Mouse (Mus musculus) inflammation-experienced regulatory T-cells, adult 6 months (primary cell): ENCODE measurements at regions not wholly inside any gene's neighbourhood (a gene's known extent, or its start where the extent isn't known, plus 50 kb on each side); places are given as distances from the start of the nearest gene placed in this dataset.

Source experiments
- ATAC-seq: one replicate; pipeline ENCODE4 v1.8.0; 2017

- ATAC-seq, result no peak
These were observed 291.9 kb upstream of the Rnf32 start for GRCm38 (mm10) chr5:28903805-28904320.

DNA sequence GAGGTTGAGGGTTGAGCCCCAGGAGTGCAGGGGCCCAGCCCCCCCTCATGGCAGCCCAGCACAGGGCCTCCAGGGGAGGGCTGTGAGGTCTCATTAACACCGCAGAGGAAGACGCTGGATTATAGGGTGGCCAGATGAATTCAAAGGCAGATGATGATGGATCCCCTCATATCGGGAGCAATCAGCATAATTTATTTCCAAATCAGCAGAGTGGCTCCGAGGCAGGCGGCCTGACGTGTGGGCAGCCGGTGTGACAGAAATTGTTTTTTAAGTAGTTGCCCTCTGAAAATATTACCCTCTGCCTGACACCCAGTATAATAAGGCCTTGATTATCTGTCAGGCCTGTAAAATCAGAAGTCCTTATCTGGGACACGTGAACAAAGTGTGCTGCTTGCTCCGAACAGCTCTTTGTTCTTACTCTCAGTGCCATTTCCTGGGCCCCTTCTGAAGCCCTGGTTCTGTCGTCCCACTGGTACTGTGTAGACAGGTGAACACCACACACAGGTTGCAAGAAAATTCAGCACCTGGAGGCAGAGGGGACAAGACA lies 303.0 kb upstream of the Rnf32 start:
- ATAC-seq, result no peak

DNA sequence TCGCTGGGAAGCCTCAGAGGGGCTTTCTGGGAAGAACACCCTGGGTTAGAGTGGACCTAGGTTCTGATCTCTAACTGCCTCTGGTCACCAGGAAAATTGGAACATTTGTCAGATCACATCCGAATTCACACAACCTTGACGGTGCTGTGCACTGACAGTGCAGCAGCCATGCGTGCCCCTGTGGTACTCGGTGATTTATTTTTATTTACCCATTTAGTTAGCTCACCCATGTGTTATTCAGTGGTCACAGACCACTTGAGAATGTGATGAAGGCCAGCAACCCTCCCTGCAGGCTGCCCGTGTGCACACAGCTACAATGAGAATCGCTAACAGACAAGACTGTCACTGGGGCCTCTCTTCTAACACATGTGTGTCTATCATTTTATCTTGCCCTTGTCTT lies 303.8 kb upstream of the Rnf32 start:
- ATAC-seq, result no peak

GRCm38 (mm10) chr5:28884746-28885365 lies 310.9 kb upstream of the Rnf32 start:
- ATAC-seq, result no peak

- no peak for ATAC-seq
These were observed 319.6 kb upstream of the Rnf32 start for GRCm38 (mm10) chr5:28876199-28876598.

- no peak for ATAC-seq
These were observed 322.1 kb upstream of the Rnf32 start for GRCm38 (mm10) chr5:28873600-28874265.

GRCm38 (mm10) chr5:28859604-28860371 lies 336.0 kb upstream of the Rnf32 start:
- ATAC-seq, result no peak

DNA sequence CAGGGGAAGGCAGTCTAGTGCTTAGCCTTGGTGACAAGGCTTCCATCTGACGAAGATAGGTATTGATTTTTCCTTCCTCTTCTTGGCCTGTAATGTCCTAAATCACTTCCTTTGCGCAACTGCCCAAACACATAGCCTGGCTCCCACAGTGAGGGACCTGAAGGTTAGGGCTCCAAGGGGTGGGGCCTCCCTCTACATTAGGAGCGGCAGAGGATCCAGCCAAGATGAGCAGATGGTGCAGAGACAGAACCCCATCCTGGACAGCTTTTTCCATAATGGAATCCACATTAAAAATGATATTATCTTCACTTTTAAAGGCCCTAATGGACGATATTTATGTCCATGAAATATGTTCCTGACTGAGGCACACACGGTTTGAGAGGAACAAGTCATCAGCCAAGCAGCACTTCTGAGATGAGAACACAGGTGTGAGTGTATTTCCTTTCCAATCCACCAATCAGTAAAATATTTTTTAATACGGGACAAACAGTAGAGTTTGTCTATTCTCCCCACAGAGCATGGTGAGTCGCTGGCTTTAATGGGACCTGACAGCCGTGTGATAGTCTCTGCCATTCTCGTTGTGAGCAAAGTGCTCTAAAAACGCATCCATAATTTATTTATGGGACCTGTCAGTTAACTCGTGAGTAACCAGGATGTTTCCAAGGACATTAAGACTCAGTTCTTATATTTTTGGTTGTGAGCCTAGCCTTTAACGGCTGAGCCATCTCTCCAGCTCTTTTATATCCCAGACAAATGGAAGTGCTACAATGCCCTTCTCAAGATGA lies 357.5 kb upstream of the Rnf32 start:
- ATAC-seq, result no peak

DNA sequence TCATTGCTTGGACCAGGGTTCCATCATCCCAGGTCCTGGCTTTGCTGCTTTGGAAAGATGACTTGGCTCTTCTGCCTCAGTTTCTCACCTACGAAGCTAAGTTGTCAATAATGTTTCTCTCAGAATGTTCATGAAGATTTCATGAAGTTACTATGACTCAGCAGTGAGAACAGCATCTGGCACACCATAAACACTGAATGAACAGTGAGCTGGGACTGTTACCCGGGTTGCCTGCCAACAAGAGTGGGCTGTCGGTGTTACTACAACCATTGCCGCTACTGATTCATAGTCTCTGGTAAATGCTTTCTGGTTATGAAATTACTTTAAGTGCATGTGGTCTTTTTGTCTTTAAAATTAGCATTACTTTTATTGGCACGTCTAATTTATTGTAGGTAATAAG lies 352.0 kb upstream of the Shh start:
- no peak for ATAC-seq

- ATAC-seq, result no peak
These were observed 340.9 kb upstream of the Shh start for GRCm38 (mm10) chr5:28807950-28808349.

- ATAC-seq, result no peak
These were observed 332.4 kb upstream of the Shh start for GRCm38 (mm10) chr5:28799464-28799863.

- ATAC-seq, result no peak
These were observed 331.3 kb upstream of the Shh start for GRCm38 (mm10) chr5:28798361-28798760.

DNA sequence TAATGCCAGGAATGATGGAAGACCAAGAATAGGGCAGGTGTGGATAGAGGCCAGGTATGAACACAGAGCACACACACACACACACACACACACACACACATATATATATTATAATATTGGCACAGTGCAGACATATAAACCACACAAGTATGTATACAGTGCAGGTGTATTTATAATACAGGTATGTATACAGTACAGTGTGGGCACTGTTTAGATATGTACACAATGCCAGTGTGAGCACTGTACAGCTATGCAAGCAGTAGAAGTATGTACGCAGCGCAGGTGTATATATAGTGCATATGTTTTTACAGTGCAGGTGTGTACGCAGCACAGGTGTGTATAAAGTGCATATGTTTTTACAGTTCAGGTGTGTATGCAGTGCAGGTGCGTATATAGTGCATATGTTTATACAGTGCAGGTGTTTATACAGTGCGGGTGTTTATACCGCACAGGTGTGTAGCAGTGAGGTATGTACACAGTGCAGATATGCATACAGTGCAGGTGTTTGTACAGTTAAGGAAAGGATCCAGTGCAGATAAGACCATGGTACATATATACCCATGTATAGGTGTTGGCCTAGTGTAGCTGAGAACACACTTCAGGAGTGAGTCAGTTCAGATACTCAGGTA lies 328.2 kb upstream of the Shh start:
- ATAC-seq, result no peak

GRCm38 (mm10) chr5:28793781-28794180 lies 326.7 kb upstream of the Shh start:
- no peak for ATAC-seq

DNA sequence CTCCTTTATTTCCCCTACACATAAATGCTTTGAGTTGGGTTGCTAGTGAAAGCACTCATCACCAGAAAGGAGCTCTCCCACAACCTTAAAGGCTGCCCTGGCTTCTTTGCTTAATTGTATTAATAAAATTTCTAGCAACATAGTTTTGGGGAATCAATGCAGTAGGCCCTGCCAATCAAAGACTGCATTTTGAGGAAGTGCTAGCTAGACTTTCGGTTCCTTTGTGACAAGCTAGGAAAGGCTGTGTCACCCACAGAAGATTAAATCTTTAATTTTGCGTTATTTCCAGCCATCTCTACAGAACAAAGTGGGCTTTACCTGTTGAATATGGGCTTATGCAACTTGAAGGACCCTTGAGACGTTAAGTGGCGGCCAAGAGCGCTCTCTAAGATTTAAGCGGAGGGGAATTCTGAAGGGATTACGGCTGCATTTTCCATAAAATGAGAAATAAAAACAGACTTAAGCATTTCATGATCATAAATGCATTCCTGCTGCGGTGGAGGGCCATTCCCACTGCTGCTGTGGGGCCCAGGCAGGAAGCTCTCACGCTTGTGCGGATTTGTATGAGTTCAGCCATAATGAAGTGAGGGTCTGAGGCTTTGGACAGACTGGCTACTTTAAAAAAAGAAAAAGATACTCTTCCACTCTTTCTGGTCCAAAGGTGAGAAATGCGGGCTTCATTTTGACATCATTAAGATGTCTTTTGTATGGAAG lies 318.4 kb upstream of the Shh start:
- no peak for ATAC-seq

DNA sequence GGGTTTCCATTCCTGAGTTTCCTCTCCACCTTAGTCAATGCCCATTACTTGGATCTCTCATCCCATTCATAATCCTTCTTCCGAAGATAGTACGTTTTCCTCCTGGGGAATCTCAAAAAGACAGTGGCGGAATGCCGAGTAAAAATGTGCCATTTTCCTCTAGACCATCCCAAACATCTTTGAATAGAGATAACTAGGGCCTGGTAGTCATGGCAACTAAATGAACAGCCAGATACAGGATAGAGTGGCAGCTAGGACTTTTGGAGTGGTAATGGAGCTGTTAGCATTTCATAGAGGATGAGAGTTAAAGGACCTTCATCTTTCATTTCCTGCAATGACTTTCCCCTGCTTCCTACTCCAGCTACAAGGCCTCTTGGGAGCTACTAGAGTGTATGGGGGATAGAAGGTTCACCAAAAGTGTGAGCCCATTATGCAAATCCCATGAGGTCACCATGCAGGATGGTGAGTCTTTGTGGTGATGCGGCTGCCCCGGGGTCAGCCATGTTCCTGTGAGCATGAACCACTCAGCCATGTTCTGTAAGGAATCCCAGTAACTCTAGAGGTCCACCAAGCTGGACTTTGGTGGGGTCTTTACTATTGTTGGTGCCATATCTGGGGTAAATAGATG lies 317.4 kb upstream of the Shh start:
- ATAC-seq, result no peak

- ATAC-seq, result no peak
These were observed 308.7 kb upstream of the Shh start for GRCm38 (mm10) chr5:28775648-28776359.

DNA sequence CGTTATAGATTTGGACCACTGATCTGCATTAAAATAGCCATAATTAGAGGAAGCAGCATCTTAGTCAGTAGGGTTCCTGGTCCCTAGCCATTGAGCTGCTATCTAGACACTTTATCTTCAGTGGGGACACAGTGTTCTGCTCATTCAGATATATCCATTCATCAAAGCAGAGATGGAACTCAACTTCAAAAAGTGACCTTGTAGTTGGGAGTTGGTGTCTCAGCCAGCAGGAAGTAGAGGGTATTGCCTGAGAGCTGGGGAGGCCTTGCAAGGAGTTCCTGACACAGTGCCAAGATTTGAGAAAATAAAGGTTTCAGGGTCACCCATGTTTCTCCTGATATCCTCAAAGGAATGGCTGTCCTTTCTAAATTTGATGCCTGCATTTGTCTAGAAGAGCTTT lies 304.7 kb upstream of the Shh start:
- no peak for ATAC-seq

GRCm38 (mm10) chr5:28756171-28756948 lies 289.3 kb upstream of the Shh start:
- ATAC-seq, result no peak
